Mouse (Mus musculus): ENCODE results near the gene Map3k5.

- no peak for TF ChIP-seq USF1 (IDR thresholded peaks at IDR 0.05; ENCODE audit: low read depth)
- TF ChIP-seq POLR2A (IDR thresholded peaks at IDR 0.05; ENCODE audit: insufficient read length, low read depth), result no peak
- no peak for TF ChIP-seq E2F4 (IDR thresholded peaks at IDR 0.05; ENCODE audit: insufficient read depth)
Observed at GRCm38 (mm10) chr10:20010018-20010417, 75.7 kb downstream of the Map3k5 start.
